Mouse (Mus musculus): ENCODE results near the gene Eid1.

Gene Eid1

GRCm38 (mm10) chr2:125670846-125671245 lies 2.0 kb upstream of the Eid1 start:
- DNase-seq = no peak

DNA sequence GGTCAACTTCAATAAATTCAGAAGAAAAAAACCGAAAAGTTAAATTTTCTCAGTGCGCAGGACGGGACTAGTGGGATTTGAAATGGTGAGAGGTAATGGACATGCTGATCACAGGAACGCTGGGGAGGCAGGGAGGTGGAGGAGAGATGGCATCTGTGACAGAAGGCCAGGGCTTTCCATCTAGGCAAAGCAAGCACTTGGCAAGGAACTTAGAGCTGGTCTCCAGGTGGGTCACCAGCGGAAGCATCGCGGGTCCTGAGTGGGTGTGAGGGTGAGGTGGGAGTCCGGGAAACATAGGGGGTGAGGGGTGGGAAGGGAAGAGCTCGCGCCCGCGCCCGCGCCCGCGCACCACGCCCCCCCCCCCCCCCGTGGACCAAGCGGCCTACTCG lies 333 bp upstream of the Eid1 start:
- DNase-seq = peak in 1 of 2 experiments; percentile 22

DNA sequence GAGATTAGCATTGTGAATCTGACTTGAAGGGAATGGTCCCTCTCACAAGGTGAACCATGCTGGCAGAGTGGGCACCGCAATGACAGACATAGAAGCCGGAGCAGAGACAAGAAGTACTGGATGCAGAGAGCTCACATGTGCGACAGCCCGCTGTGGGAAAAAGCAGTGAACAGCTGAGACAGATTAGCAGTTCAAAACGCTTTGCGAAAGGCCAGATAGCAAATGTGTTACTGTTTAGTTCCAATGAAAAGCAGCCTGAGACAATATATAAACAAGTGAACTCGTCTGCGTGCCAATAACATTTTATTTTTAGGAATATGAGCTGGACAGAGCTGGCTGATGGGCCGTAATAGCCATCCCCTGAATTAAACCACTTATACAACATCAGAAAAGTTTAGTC lies 8.9 kb downstream of the Eid1 start:
- no peak for DNase-seq

DNA sequence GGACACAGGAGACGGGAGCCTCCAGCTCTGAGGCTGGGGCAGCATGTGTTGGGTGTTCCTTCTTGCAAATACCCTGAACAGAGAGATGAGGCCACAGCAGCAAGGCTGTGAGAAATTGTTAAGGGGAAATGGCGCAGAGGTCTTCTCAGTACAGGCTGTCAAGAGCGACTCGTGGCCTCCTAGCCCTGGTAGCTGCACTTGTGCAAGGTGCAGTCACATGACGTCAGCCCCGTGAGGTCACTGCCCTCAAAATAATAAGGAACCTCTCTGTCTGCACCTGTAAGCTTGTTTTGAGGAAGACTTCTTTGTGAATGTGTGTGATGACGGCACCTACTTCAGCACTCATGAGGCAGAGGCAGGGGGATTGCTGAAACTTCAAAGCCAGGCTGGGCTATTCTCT lies 11.0 kb downstream of the Eid1 start:
- no peak for DNase-seq

- DNase-seq = no peak
Observed at GRCm38 (mm10) chr2:125684559-125685440, 11.9 kb downstream of the Eid1 start.

- no peak for DNase-seq
Observed at GRCm38 (mm10) chr2:125685441-125686150, 12.7 kb downstream of the Eid1 start.

- DNase-seq = no peak
Observed at GRCm38 (mm10) chr2:125692010-125692409, 19.1 kb downstream of the Eid1 start.

- DNase-seq = no peak
Observed at GRCm38 (mm10) chr2:125694798-125695197, 21.9 kb downstream of the Eid1 start.

- no peak for DNase-seq
Observed at GRCm38 (mm10) chr2:125696219-125696618, 23.3 kb downstream of the Eid1 start.

DNA sequence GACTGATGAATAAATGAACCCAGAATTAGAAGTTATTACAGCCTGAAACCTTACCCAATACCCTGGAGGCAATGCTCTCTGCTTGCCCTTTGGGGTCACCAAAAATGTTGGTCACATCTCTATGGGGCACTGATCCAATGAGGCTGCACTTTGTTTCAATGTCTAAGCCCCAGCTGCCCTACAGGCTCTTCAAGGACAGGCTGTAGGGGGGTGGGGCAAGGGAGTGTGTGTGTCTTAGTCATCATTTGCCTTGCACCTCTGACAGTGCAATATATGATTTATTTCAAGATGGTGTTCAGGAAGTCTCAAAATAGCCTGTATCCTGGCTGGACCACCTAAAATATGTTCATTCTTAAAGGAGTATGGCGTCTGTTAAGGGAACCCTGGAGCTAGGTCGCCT lies 28.7 kb downstream of the Eid1 start:
- DNase-seq = no peak

- no peak for DNase-seq
Observed at GRCm38 (mm10) chr2:125702851-125703250, 30.0 kb downstream of the Eid1 start.

- no peak for DNase-seq
Observed at GRCm38 (mm10) chr2:125704907-125705631, 32.2 kb downstream of the Eid1 start.

DNA sequence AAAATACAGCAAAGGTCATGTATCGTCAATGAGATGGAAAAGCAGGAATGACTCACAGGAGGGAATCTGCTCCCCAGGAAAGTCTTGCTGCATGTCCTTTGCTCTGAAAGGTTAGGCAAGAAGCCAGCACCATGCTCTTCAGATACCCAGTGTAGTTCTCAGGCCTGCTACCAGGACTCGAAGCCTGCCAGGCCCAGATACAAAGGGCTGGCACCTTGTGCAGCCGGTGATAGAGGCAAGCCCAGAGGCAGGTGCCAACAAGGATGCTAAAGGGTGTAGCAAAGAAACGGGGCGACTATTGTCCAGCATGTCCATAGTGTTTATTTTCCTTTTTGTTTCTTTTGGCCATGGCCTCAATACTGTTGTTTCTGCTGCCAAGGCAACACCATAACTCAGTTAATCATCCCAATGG lies 33.6 kb downstream of the Eid1 start:
- DNase-seq = no peak

DNA sequence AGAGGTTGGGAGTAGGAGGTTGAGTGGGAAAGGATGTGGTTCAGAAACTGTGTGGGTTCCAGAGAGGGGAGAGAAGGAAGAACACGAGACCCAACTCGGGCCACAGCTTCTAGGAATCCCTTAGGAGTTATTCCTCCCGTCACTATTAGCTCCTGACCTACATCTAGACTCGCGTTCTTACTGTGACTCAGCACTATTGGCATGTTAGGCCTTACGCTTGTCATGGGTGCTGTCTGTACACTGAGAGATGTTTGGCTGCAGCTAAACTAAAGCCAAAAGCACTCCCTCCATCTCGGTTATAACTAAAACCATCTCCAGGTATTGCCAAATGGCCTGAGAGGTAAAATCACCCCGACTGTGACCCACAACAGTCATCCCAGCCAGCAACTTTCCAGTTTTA lies 43.7 kb downstream of the Eid1 start:
- DNase-seq = no peak

- DNase-seq = no peak
Observed at GRCm38 (mm10) chr2:125723086-125723407, 50.2 kb downstream of the Eid1 start.

DNA sequence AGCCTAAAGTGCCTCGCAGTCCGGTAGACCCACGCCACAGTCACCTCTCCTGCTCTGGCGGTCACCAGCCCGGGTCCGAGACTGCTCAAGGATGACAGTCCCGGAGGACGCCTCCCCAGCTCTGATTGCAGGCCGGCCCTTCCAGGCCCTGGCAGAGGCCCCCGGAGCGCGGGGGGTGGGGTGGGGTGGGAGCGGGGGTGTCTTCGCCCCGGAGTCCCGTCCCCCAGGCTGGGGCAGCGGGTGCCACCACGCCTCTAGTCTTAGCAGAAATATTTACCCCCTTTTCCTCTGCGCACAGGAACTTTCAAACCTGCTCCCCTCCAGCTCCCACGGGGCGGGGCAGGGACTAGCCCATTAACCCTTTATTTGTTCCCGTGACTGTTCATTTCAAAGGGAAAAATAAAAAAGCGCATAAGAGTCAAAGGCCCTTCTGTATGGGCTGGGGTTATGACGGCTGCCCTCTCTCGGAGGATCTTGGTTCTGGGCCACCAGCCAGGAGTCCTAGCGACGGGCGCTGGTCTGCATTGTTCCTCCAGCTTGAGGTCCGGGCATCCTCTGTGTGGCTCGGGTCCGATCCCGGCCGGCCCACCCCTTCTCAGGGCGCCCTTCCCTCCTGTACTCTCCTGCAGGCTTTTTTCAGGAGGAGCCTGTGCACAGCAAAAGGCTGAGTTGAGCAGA lies 50.7 kb downstream of the Eid1 start:
- peak; percentile 20 to 22 for DNase-seq

DNA sequence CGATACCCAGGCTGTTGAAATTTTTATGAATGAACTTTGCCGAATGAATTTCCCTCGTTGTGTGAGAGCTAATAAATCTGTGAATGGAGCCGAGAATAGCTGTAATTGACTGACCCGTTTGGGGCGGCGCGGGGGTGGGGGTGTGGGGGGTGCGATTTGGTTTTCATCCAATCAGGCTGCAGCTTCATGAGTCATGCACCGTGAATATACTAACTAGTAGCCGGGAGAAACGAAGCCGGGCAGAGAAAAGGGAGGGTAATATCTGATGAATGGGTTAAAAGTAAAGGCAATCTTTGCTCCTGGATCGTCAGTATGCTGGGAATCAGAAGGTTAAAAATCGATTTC lies 51.2 kb downstream of the Eid1 start, which contains the start of gene Shc4:
TSS of gene Shc4 (minus strand) at position 63 of the 345 bp plus-strand sequence.
- DNase-seq = no peak

All from thymus, adult 18-20 months (tissue).